Mouse (Mus musculus) adrenal gland, postnatal 0 days (tissue): Measurements from ENCODE around the gene Cxcl2. TPM values are rescaled to one million over a fixed set of nuclear protein-coding genes. Genes with fewer than 3 reads are reported as not detected.

Experiments used
- polyA plus RNA-seq: library from polyadenylated mRNA; unstranded; fragments of >200 nt; fragmentation: Nextera tagmentation; extraction: Ambion mirVana; gene quantifications from 2 replicates; pipeline ENCODE4 v1.2.1, GENCODE M21; 2015

Gene Cxcl2
- 0.27 and 0.84 TPM in 2 replicates for polyA plus RNA-seq

GRCm38 (mm10) chr5:90903339-90904020 is at the start of gene Cxcl2:
Cxcl2 (plus strand) TSS chr5:90903871.

GRCm38 (mm10) chr5:90890519-90891463 is 12.9 kb upstream of the Cxcl2 start, which contains the start of gene Cxcl1:
Cxcl1 (plus strand) TSS chr5:90891241.

GRCm38 (mm10) chr5:90930971-90931851 is 27.5 kb downstream of the Cxcl2 start, which contains the start of gene Mthfd2l:
Mthfd2l (plus strand) TSS chr5:90931117.

Other genes starting within 250 kb of the Cxcl2 start
- gene Cxcl5, start 144.5 kb upstream of the Cxcl2 start, polyA plus RNA-seq = 0.14 TPM in 1 of 2 replicates, not detected in the other
- 10.6 and 15.7 TPM in 2 replicates for gene Ppbp, start 135.4 kb upstream of the Cxcl2 start, polyA plus RNA-seq
- gene Pf4, start 131.4 kb upstream of the Cxcl2 start, polyA plus RNA-seq = 548 and 780 TPM in 2 replicates
- not detected in 2 replicates for gene Cxcl3, start 117.8 kb upstream of the Cxcl2 start, polyA plus RNA-seq
- gene Cxcl15, start 109.3 kb upstream of the Cxcl2 start, polyA plus RNA-seq = 0.35 and 0.50 TPM in 2 replicates
- 0.65 and 1.1 TPM in 2 replicates for gene Cxcl1, start 12.6 kb upstream of the Cxcl2 start, polyA plus RNA-seq
- gene Mthfd2l, start 27.2 kb downstream of the Cxcl2 start, polyA plus RNA-seq = 60.8 and 103 TPM in 2 replicates
- 0.12 and 0.14 TPM in 2 replicates for gene Epgn, start 123.6 kb downstream of the Cxcl2 start, polyA plus RNA-seq
- gene Ereg, start 170.8 kb downstream of the Cxcl2 start, polyA plus RNA-seq = 0.06 and 0.30 TPM in 2 replicates
- gene Areg, start 235.7 kb downstream of the Cxcl2 start, polyA plus RNA-seq = 0.25 and 0.27 TPM in 2 replicates